Mouse (Mus musculus): Measurements from ENCODE around the gene Vamp5. TPM values are rescaled to one million over a fixed set of nuclear protein-coding genes. Genes with fewer than 3 reads are reported as not detected.
A peak's percentile ranks its signal among the peaks of the same experiment; 100 is the strongest.

The Vamp5 gene
- polyA plus RNA-seq, 1 experiment from 2014 or later = 24.7 TPM

DNA sequence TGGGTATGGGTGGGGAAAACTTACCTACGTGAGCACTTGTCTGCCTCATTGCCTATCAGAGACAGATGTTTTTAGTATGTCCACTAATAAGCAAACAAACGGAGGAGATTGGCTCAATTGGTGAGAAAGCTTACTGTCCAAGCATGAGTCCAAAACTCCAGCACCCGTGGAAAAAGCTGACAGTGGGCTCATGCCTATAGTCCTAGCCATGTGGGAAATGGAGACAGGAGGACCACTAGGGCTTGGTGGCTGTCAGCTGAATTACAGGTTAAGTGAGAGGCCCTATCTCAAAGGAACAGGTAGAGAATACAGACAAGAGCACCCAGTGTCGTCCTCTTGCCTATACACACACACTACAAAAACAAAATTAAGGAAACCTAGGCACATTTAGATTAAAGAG, 34.0 kb downstream of the Vamp5 start:
- no peak for DNase-seq (ENCODE audit: low spot score)

DNA sequence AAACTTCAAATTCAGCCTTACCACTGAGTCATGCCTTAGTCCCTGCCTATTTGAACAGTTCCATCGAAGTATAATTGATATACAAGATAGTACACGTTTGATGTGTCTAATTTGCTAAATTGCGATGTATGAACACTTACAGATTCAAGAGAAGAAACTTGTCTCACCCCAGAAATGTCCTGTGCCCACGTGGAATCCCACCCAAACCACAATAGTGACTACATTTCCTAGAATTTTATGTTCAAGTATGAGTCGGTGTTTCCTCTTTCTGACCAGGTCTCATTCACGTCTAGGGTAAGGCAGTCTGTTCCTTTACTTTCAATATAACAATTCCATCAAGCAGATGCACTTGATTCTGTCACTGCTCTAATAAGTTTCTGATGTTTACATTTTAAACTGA, 34.6 kb downstream of the Vamp5 start:
- DNase-seq (ENCODE audit: low spot score) = no peak

DNA sequence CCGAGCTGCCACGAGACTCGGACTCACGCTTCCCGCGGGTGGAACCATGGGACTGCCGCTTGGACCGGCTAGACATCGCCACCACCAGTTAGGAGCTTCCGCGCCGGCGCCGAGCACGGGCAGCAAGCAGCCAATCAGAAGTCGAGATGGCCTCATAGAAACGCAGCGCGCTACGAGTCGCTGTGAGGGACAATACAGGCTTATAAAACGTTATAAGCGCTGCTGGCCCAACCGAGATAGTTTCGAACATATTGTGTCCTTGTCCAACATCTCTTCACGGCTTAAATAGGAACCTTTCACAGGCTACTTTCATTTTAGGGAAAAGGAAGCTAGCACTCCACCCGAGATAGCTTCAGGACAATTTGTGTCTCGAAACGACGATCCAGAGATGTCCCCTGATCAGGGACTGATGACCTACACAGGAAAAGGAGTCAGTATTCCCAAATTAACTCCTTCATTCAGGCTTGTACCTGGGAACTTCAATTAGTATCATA, 35.1 kb downstream of the Vamp5 start, which contains the start of gene Usp39:
Gene Usp39 (minus strand): TSS at position 111 of the 494 bp plus-strand sequence.
- DNase-seq (ENCODE audit: low spot score) = peak; percentile 92

DNA sequence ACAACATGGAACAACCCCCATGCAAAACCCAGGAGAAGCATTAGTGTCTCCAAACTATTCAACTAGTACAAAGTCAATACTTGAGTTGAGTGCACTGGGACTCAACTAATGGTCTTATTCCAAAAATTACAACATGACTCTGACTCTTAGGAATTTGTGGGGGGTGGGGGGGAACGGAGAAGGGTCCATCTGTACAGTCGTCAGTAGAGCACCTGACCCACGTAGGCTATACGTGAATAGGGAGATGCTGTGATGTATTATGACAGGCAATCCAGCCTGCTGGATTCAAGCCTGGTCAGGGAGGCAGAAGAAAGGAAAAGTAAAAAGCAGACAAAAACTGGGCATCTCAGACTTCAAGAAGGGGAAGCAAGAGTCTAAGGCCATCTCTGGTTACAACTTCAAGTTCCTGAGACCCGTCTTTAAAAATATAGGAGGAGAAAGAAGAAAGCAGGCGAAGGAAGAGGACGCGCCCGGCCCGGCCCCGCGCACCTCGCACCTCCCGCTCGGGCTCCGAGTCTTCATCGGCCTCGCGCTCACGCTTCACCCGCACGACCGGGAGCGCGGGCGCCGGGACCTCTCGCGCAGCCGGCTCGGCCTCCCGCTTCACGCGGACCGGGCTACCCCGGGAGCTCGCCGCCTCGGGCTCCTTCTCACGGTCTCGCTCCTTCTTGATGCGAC, 35.7 kb downstream of the Vamp5 start:
- DNase-seq (ENCODE audit: low spot score) = no peak

DNA sequence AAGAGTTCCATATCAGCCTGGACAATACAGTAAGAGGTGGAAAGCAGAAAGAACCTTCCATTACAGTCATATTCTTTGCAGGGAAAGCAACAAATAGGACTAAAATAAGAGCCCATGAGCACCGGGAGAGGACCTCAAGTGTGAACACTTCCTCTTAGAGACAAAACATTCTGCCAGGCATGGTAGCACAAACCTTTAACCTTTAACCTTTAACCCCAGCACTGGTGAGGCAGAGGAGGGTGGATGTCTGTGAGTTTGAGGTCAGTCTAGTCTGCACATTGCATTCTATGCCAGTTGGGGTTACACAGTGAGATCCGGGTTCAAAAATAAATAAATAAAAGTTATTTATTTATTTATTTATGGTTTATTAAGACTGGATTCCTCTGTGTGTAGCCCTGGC, 39.8 kb downstream of the Vamp5 start:
- no peak for DNase-seq (ENCODE audit: low spot score)

DNA sequence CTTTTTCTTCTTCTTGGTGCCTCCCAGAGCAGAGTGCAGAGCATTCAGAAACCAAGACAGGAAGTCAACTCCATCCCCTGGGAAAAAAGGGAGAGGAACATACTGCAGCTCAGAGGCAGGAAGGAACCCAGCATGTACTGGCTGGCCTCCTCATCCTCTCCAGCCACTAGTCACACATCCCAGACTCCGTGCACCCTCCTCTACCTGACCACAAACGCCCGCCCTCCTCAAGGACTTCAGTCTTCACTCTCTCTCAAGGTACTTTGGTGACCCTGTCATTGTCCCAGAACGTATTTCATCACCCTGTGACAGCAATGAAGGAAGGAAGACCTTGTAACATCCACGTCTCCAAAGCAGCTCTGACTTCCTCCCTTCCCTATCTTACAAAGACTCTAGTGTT, 47.2 kb downstream of the Vamp5 start:
- no peak for DNase-seq (ENCODE audit: low spot score)

DNA sequence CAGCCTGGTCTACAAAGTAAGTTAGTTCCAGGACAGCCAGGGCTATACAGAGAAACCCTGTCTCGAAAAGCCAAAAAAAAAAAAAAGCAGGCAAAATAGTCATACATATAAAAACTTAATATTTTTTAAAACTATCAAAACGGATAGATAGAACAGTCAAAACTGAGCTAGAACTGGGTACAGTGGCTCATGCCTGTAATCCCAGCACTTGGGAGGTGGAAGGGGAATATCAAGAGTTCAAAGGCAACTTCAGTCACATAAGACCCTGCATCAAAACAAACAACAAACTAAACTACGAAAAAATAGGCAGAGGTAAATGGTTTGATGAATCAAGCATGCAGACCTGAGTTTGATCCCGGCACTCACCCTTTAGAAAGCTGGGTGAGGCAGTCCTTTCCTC, 50.1 kb downstream of the Vamp5 start:
- no peak for DNase-seq (ENCODE audit: low spot score)

DNA sequence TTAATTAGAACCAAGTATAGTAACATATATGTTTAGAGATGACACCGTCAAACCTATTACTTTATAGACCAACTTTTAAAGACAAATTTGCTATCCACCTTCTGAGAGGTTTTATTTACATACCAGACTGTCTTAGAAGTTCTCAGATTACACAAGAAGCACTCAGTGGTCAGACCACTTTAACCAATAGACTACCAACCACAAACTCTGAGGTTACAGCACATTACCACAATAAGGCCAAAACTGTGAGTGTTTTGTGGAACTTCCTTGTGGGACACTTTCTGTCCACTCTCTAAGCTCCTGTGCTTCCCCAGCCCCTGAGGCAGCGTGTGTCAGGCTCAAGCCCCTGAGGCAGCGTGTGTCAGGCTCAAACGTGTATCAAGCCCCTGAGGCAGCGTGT, 51.2 kb downstream of the Vamp5 start:
- DNase-seq (ENCODE audit: low spot score) = no peak

DNA sequence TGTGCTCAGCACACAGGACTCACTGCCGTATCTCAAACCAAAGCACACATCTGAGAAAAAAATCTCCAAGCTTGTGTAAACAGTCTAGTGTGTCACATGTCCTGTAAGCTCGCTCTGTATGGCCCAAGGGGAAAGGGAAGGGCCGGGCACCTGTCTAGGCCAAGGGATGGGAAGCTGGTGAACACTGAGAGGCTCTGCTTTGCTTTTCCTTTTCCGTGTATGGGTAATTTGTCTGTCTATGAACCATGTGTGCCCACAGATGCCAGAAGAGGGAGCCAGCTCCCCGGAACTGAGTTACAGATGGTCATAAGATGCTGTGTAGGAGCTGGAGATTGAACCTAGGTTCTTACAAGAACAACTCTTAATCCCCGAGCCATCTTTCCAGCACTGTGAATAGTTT, 54.0 kb downstream of the Vamp5 start:
- DNase-seq (ENCODE audit: low spot score) = peak; percentile 26

DNA sequence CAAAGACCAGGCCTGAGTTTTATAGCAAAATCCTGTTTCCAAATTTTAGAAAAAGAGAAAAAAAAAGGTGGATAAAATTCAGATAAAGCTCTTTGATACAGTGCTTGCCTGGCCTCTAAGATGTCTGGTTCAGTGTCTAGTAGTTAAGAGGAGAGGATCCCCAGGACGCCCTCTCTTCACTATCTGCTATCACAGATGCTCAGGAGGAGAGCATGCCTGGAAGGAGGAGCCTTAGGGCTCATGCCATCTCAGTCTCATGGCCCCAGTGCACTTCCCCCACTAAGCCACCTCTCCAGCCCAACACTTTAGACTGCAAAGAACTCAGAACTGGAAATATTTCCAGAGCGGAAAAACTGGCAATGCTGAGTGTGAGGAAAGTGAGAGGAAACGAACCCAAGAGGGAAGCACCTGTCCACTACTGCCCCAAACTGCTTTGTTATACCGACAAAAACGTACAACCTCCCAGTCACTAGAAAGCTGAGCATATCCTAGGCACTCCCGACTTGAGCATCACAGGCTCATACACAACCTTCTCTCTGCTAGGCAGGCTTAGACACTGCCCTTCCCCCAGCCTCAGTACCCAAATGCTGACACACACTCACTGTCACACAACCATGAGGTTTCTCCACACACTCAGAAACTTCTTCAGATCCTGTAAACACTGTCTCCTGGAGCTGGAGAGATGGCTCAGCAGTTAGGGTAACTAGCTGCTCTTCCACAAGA, 56.3 kb downstream of the Vamp5 start:
- DNase-seq (ENCODE audit: low spot score) = no peak

DNA sequence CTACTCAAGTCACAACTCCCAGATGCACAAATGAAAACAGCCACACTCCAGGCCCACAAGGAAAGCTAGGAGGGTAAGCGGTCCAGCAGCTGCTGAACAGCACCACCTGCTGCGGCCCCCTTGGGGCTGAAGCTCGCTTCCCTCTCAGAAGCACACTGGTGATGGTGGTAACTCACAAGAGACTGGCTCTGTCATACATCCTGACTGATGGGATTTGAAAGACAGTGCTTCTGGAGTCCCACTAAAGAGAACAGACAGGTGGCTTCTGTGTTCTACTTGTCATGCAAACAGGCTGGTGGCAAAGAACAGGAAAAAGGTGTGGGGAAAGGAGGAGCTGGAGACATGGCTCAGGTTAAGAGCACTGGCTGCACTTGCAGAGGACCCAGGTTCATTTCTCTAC, 57.3 kb downstream of the Vamp5 start:
- no peak for DNase-seq (ENCODE audit: low spot score)

DNA sequence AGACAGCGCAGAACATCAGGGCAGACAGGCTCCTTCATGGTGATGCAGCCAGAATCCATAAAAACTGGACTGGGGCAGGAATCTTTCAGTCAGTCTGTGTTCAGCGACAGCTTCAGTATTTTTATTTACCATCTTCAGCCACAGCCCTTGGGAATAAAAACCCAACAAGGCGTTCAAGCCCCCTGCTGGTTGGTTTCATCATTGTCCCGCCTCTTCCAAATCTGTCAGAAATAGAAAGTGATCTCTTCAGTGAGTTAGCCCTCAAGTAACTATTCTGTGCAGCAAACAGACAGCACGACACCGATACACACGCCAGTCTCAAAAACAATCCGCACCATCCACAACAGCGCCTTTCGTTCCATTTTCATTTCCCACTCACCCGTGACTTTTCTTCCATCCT, 61.2 kb downstream of the Vamp5 start:
- DNase-seq (ENCODE audit: low spot score) = peak; percentile 37

Other genes with a start within 250 kb of the Vamp5 start
- gene Atoh8, start 144.9 kb downstream of the Vamp5 start, polyA plus RNA-seq (2015; fragmentation: Nextera tagmentation; extraction: Ambion mirVana) = 2.1 and 3.9 TPM in 2 replicates
- gene Sftpb, start 75.9 kb downstream of the Vamp5 start, polyA plus RNA-seq (2015; fragmentation: Nextera tagmentation; extraction: Ambion mirVana) = 0.21 TPM in 1 of 2 replicates, not detected in the other
- 51.1 and 52.8 TPM in 2 replicates for gene Usp39, start 35.3 kb downstream of the Vamp5 start, polyA plus RNA-seq (2015; fragmentation: Nextera tagmentation; extraction: Ambion mirVana)
- 31.7 and 32.5 TPM in 2 replicates for gene 0610030E20Rik, start 33.2 kb downstream of the Vamp5 start, polyA plus RNA-seq (2015; fragmentation: Nextera tagmentation; extraction: Ambion mirVana)
- gene Tmem150a, start 25.0 kb downstream of the Vamp5 start, polyA plus RNA-seq (2015; fragmentation: Nextera tagmentation; extraction: Ambion mirVana) = 1.6 and 1.9 TPM in 2 replicates
- 135 and 138 TPM in 2 replicates for gene Rnf181, start 13.5 kb downstream of the Vamp5 start, polyA plus RNA-seq (2015; fragmentation: Nextera tagmentation; extraction: Ambion mirVana)
- gene Vamp8, start 10.2 kb upstream of the Vamp5 start, polyA plus RNA-seq (2015; fragmentation: Nextera tagmentation; extraction: Ambion mirVana) = 160 and 167 TPM in 2 replicates
- gene Ggcx, start 33.8 kb upstream of the Vamp5 start, polyA plus RNA-seq (2015; fragmentation: Nextera tagmentation; extraction: Ambion mirVana) = 7.0 and 7.3 TPM in 2 replicates
- gene Mat2a, start 59.1 kb upstream of the Vamp5 start, polyA plus RNA-seq (2015; fragmentation: Nextera tagmentation; extraction: Ambion mirVana) = 356 and 359 TPM in 2 replicates
- 0.14 and 0.23 TPM in 2 replicates for gene Sh2d6, start 141.2 kb upstream of the Vamp5 start, polyA plus RNA-seq (2015; fragmentation: Nextera tagmentation; extraction: Ambion mirVana)
- gene Capg, start 163.9 kb upstream of the Vamp5 start, polyA plus RNA-seq (2015; fragmentation: Nextera tagmentation; extraction: Ambion mirVana) = 62.4 and 63.4 TPM in 2 replicates
- gene Elmod3, start 217.9 kb upstream of the Vamp5 start, polyA plus RNA-seq (2015; fragmentation: Nextera tagmentation; extraction: Ambion mirVana) = 11.8 and 13.9 TPM in 2 replicates
- 8.4 and 10.5 TPM in 2 replicates for gene Retsat, start 218.0 kb upstream of the Vamp5 start, polyA plus RNA-seq (2015; fragmentation: Nextera tagmentation; extraction: Ambion mirVana)
- gene Tgoln1, start 236.5 kb upstream of the Vamp5 start, polyA plus RNA-seq (2015; fragmentation: Nextera tagmentation; extraction: Ambion mirVana) = 43.9 and 44.1 TPM in 2 replicates

Measured in thymus, postnatal 0 days (tissue).